15 mouse cellular contexts compared by ENCODE assay signal in genomic region chr14:99376652-99377502, GRCm38 (mm10).
"Had no signal": no experiment of that assay in that cellular context is flagged by ENCODE, and none has a peak within 500 bp of the region (broad histone marks: within the 10 kb centered on the region; RNA-seq: fewer than 3 reads in every experiment).

No protein-coding gene starts in this region.

- H3K4me1 ChIP-seq: intestine, embryonic 15.5 days; limb, embryonic 12.5 days; liver, embryonic 13.5 days; lung, embryonic 15.5 days; midbrain, embryonic 12.5 days; neural tube, embryonic 15.5 days had no signal

- H3K27ac ChIP-seq: intestine, embryonic 15.5 days; limb, embryonic 12.5 days; liver, embryonic 13.5 days; lung, embryonic 15.5 days; macrophage; midbrain, embryonic 12.5 days; neural tube, embryonic 15.5 days had no signal

- H3K9ac ChIP-seq: intestine, embryonic 15.5 days; limb, embryonic 12.5 days; liver, embryonic 13.5 days; liver, postnatal 0 days; lung, embryonic 15.5 days; midbrain, embryonic 12.5 days; neural tube, embryonic 15.5 days had no signal

- H3K9me3 ChIP-seq: intestine, embryonic 15.5 days; limb, embryonic 12.5 days; liver, embryonic 13.5 days; lung, embryonic 15.5 days; midbrain, embryonic 12.5 days; neural tube, embryonic 15.5 days had no signal

- H3K4me2 ChIP-seq: intestine, embryonic 15.5 days; limb, embryonic 12.5 days; liver, embryonic 13.5 days; lung, embryonic 15.5 days; midbrain, embryonic 12.5 days; neural tube, embryonic 15.5 days had no signal

- DNase-seq: kidney, adult 18-20 months; kidney, postnatal 14 days; liver; liver, embryonic 13.5 days; liver, postnatal 0 days; lung, postnatal 14 days; thymus, postnatal 36 days had no signal

- H3K36me3 ChIP-seq: intestine, embryonic 15.5 days; limb, embryonic 12.5 days; liver, embryonic 13.5 days; lung, embryonic 15.5 days; midbrain, embryonic 12.5 days; neural tube, embryonic 15.5 days had no signal

- ATAC-seq: intestine, embryonic 15.5 days; liver, postnatal 0 days had no signal

- H3K4me3 ChIP-seq: intestine, embryonic 15.5 days; limb, embryonic 12.5 days; liver, embryonic 13.5 days; lung, embryonic 15.5 days; megakaryocyte, embryonic 14.5 days; midbrain, embryonic 12.5 days; myocyte; neural tube, embryonic 15.5 days had no signal

- H3K27me3 ChIP-seq: intestine, embryonic 15.5 days; limb, embryonic 12.5 days; liver, embryonic 13.5 days; lung, embryonic 15.5 days; megakaryocyte, embryonic 14.5 days; neural tube, embryonic 15.5 days had no signal
